Mouse (Mus musculus) mouse trophoblast stem cell (cell line): ENCODE results near the gene Myoc.

Experiments
- in situ Hi-C, 2 experiments: fragments of 300-500 bp; cut with MseI, MboI; formaldehyde crosslinking; loops; 2 replicates in 1 of 2; 3 replicates in 1 of 2; pipeline ENCODE4 v1.15.1; 2025

Gene Myoc

DNA sequence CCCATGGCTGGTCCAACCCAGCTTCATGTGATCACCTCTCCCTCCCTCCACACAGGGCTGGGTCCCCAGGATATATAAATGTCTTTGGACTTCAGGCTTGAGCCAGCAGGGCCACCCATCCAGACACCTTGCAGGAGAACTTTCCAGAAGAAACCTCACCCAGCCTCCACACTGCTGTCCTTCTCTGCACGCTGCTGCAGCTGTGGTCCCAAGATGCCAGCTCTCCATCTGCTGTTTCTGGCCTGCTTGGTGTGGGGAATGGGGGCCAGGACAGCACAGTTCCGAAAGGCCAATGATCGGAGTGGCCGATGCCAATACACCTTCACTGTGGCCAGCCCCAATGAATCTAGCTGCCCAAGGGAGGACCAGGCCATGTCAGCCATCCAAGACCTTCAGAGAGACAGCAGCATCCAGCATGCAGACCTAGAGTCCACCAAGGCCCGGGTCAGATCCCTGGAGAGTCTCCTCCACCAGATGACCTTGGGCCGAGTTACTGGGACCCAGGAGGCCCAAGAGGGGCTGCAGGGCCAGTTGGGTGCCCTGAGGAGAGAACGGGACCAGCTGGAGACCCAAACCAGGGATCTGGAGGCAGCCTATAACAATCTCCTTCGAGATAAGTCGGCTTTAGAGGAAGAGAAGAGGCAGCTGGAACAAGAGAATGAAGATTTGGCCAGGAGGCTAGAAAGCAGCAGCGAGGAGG lies at the start of gene Myoc:
TSS of gene Myoc (plus strand) at position 105 of the 700 bp plus-strand sequence.
- in situ Hi-C loops: loop anchor here in 1 of 2 experiments (25.0 kb wide), 1 partner anchor 277 kb away; no protein-coding TSS in a partner anchor

DNA sequence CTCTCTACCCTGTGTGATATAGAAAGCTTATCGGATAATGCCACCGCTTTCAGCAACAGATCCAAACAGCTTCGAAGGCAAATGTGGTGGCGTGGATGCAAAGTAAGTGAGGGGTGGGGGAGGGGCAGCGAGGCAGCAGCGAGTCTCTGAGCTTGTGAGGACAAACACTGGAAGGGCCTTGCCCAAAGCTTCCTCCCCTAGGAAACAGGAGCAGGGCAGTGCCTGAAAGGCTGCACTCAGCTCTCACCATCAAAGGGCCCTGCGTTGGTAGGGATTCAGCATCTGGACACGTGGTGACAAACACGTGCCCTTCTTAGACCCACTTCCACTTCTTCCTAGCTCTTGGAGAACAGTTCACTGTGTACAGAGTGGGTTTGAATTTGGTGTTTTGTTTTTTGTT lies 49.5 kb upstream of the Myoc start:
- in situ Hi-C loops: no loop called here

DNA sequence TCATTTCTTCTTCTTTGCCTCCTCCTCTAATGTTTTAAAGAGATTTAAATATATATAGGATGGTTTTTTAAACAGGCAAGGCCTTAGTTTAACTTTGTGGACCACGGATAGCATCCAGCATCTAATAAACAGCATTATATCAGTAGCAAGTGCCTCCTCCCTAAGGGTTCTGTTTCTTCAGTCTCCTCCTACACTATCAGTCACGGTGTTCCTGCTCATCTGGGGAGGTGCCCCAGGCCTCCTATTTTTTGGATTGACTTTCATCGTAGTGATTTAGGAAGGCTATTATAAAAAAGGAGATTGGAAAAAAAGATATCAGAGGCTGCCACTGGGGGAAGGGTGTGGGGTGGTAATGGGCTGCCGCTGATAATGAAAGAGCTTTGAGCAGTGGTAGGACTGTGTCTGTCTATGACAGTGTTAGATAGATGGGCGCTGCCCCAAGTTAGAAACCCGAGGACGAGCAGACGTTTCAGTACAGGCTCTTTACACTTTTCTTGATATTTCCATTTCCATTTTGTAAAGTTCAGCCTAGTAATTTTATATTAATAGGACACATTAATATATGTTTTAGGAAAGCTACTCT lies 48.4 kb upstream of the Myoc start:
- in situ Hi-C loops: no loop called here

DNA sequence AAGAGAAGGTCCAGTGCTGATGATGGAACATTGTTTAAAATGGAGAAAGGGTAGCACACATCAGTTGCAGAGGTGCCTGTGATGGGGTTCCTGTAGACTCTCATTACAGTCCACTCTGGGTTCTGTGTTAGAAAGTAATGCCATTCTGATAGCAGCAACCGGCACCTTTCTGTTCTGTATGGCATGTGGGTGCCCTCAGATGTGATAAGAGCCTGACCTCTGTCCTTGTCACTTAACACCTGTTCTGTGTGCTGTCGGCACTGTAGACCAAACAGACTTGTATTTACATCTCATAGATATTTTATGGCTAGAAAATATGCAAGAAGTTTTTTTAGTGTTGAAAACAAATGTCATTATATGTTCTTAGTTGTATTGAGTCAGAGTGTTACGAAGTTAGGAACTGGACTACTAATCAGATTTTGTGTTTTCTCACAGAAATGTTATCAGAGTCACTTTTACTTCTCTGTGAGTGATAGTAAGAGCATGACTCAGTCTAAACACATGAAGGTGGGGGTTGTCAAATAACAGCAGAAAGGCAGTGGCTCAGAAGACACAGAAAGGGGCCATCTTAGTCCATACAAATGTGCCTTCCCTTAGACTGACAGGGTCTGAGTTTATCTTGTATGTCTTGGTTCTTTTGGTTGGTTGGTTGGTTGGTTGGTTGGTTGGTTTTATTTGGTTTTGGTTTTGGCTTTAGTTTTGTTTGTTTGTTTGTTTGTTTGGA lies 41.4 kb upstream of the Myoc start:
- in situ Hi-C loops: no loop called here

DNA sequence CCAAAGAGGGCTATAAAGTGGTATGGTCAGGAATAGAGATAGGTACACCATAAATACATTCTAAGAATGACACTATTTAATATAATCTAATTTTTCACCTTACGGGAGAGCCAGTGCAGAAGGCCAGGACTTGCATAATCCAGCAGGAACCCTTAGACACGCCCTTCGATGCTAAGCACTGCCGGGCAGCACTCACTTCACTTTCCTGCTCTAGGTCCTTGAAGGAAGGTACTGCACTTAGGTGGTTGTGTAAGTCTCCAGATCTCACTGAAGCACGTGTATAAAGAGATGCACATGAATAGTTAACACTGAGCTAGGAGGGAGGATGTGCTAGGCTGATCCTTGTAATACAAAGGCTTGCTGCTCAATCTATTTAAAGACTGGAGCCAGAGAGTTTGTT lies 39.3 kb upstream of the Myoc start:
- in situ Hi-C loops: no loop called here

DNA sequence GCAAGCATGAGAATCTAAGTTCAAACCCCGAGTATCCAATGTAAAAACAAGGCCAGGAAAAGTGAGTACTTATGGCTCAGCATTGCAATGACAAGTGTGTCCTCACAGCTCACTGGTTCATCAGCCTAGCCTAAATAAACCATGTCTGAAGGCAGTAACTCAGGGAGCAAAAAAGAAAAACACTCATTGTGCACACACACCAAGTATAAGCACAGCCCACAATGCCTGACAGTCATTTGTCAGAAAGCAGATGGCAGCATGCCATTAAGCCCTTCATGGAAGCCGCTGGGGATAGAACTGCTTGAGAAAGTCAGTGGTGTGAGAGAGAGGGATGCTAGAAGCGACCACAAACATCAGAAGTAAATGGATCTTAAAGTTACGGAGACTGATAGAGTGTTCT lies 37.7 kb upstream of the Myoc start:
- in situ Hi-C loops: no loop called here

DNA sequence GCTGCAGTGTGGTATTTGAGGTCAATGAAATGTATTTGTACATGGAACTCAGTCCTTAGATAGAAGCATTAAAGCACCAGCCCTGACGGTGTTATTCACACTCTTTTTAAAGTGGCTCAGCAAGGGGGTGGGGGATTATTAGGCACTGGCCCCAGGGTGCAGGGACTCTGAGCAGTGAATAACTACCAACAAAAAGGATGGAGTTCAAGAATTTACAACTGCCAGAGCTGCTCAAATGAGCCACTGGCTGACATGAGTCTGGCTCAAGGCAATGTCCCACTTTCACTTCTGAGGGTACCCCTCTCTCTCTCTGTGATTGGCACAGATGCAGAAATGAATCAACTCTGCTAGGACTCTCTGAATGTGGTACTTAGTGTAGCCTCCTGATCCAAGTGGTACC lies 30.8 kb upstream of the Myoc start:
- in situ Hi-C loops: no loop called here

DNA sequence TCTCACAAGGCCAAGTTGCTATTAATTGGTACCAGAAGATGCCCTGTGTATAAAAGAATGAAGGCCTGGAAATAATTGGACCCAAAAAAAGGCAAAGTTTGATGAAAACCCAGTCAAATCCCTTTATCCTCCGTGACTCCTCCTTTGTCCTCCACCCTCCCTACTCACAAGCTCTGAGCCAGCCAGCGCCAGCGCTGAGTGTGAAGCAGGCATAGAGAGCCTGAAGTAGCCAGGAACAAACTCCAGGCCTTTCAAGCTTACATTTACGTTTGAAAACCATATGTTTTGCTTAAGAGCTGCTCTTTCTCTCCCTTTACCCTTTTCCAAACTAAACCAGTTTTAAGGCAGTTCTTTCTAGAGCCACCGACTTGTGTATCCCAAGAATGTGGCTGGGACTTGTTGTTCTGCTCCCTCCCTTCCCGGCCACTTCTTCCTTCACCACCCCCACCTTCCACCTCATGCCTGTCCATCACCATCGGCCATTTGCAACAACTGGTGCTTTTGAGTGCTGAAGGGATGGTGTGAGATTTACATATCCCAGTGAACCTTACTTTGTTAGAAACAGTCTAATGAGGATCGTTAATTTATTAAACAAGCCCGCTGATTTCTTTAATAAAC lies 29.2 kb upstream of the Myoc start:
- in situ Hi-C loops: no loop called here

DNA sequence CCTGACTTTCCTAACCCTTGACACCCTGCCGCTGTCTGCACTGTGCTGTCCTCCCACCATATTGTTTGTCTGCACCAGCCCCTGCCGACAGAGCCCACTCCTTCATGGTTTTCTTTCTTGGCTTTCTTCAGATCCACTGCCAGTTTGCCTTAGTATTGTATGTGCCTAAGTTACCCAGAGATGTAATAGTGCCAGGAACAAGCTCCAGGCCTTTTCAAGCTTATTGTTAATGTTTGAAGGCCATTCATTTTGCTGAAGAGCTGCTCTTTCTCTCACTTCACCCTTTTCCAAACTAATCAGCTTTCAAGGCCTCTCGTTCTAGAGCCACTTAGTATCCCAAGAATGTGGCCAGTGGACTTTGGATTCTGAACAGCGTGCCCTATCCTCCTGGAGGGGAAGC lies 27.8 kb upstream of the Myoc start:
- in situ Hi-C loops: no loop called here

DNA sequence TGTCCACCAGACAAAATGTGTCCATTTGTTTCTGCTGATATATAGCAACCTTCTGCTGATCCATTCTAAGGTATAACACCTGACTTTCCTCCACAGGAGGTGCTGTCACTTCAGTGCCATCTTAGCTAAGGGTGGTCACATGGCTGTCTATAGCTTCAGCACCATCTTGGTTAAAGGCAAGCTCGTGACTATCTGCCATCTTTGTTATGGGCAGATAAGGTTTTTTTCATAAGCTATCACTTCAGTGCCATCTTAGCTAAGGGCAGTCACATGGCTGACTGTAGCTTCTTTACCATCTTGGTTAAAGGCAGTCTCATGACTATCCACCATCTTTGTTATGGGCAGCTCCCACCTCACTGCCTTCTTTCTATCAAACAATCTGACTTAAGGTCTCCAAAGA lies 23.4 kb upstream of the Myoc start:
- in situ Hi-C loops: no loop called here

DNA sequence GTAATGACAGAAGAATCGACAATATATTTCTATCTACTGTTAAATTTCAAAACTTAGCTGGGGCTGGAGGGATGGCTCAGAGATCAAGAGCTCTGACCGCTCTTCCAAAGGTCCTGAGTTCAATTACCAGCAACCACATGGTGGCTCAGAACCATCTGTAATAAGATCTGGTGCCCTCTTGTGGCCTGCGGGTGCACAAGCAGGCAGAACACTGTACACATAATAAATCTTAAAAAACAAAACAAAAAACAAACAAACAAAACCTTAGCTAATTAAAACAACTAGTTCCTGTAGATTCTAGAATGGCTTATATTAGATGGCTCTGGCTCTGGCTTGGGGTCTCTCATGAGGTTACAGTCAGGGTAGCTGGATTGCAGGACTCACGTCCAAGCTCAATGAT lies 18.5 kb upstream of the Myoc start:
- in situ Hi-C loops: no loop called here

DNA sequence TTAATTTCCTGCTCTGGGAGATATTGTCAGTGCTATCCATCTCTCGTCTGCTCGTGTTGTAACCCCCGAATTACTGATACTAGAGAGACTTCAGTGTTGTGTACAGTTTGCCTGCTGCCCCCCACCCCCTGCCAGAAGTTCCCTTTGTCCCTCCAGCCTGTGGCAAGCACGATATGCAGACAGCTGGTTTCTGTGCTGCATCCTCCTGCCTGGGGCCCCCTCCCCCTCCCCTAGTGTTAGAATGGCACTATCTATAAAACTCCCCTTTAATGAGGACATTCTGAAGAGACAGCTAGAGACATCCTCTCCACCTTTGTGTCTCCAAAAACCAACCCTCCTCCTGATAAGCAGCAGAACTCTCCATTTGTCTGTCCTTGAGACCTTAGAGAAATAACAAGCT lies 15.1 kb upstream of the Myoc start:
- in situ Hi-C loops: no loop called here

DNA sequence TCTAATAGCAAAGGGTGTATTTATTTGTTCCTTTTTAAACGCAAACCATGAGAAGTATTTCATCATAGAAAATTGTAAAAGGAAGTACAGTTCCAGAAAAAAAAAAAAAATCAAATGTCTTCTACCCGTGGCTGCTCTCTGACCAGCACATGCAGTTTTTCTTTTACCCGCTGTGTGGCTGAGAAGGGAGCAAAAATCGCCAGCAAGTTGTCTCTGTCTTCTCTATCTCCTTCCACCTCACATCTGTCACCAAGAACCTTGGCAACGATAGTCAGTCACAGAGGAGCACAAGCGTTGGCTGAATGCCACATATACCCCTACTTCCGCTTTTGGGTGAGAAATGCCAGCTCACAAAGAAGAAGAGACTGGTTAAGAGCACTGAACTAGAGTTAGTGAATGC lies 13.7 kb upstream of the Myoc start:
- in situ Hi-C loops: loop anchor here in 1 of 2 experiments (25.0 kb wide), 1 partner anchor 263 kb away; no protein-coding TSS in a partner anchor

DNA sequence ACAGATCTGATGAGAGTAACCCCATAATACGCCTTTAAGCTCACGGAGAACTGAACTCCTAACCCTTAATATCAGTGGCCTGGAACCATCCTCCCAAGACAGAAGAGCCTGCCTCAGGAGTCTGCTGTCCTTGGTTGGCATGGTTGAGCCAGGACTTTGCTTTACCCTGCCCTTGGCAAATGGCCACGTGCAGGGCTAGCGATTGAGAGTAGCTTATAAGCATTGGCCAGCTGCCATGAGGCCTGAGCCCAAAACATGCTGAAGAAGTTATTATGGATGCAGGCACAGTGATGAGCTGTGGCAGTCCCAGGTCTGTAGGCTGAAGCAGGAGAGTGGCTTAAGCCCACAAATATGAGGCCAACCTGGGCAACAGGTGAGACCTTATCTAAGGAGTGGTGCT lies 11.1 kb upstream of the Myoc start:
- in situ Hi-C loops: loop anchor here in 1 of 2 experiments (25.0 kb wide), 1 partner anchor 266 kb away; no protein-coding TSS in a partner anchor

DNA sequence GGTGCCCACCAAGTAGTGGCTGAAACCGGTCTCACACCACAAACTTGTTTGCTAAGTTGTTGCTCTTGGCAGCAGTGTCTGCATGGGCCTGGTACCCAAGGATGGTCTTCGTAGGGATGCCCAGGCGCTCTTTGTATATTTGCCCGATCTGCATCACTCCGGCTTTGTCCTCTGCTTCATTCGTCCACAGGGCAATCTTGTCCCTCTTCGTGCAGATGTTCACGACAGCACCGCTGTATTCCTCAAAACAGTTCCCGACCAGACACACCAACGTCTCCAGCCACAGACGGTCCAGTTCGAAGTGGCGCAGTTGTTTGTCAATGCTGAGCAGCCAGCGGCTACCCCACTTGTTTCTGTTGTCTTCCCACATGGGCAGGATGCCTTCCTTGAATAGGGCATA lies 10.6 kb upstream of the Myoc start:
- in situ Hi-C loops: loop anchor here in 1 of 2 experiments (25.0 kb wide), 1 partner anchor 266 kb away; no protein-coding TSS in a partner anchor

DNA sequence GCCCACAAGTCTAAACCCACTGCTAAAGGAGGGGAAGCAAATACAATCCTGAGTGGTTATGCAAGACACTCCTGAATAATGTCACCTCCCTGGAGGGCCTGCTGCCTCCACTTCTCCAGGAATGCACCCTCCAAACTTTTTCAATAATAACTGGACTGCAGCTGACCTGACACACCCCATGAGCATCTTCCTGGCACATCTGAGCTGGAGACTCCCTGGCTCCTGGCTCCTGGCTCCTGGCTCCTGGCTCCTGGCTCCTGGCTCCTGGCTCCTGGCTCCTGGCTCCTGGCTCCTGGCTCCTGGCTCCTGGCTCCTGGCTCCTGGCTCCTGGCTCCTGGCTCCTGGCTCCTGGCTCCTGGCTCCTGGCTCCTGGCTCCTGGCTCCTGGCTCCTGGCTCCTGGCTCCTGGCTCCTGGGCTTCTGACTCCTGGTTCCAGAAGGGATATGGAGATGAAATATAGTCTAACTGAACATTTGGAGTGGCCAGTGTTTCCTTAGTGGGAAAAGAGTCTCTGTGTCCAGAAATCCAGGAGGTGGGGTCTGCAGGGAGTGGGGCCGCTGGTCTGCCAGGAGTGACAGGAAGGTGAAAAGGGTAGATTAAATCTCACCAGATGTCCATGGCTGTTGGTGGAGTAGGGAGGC lies 3.5 kb upstream of the Myoc start:
- in situ Hi-C loops: loop anchor here in 1 of 2 experiments (25.0 kb wide), 1 partner anchor 273 kb away; no protein-coding TSS in a partner anchor

DNA sequence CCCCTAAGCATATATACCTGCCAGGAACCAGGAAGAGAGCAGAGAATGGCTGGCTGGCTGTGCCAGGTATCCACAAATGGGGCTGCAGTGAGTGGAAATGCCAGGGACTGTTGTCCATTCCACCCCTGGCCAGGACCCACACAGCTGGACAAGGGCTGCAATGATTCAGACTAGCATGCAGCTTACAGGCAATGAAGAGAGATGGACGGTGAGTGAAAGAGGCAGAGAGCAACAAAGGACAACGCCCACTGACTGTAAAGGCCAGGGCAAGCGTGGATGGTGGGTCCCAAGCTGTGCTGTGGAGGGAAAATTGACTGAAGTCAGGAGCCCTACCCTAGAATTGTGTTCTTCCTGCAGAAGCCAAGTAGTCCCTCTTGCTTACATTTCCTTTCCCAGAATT lies 2.4 kb upstream of the Myoc start:
- in situ Hi-C loops: loop anchor here in 1 of 2 experiments (25.0 kb wide), 1 partner anchor 274 kb away; no protein-coding TSS in a partner anchor

DNA sequence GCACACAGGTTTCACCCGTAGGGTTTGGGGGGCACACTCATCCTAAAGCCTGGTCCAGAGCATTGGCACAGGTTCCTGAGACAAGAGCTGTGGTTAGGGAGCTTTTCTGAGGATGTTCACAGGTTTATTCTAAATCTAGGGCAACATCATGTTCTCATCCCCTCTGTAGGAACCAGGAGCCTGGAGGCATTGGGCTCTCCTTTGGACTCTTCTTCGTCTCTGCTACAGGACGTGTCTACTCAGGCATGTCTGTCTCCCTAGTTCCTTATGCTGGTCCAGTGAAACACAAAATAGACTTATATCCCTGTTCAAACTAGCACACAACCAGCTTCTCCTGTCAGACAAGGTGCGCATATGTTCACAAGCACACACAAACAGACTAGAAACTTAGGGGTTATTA lies 420 bp upstream of the Myoc start:
- in situ Hi-C loops: loop anchor here in 1 of 2 experiments (25.0 kb wide), 1 partner anchor 276 kb away; no protein-coding TSS in a partner anchor

DNA sequence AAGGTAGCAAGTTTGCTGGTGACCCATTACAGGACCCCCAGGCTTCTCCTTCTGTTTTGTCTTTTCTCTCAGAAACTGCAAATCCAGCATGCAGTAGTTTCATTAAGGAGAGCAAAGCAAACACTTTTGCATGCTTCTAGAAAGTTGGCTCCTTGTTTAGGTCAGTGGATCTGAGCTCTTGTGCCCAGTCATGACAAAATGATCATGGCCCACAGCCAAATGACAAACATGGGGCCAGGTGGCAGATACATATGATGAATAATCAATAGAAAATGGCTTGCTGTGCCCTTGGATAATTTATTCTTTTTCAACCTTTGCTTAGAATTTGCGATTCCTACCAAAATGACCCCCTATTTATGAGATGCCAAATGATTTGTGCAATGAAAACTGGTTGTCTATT lies 906 bp downstream of the Myoc start:
- in situ Hi-C loops: loop anchor here in 1 of 2 experiments (25.0 kb wide), 1 partner anchor 278 kb away; no protein-coding TSS in a partner anchor

DNA sequence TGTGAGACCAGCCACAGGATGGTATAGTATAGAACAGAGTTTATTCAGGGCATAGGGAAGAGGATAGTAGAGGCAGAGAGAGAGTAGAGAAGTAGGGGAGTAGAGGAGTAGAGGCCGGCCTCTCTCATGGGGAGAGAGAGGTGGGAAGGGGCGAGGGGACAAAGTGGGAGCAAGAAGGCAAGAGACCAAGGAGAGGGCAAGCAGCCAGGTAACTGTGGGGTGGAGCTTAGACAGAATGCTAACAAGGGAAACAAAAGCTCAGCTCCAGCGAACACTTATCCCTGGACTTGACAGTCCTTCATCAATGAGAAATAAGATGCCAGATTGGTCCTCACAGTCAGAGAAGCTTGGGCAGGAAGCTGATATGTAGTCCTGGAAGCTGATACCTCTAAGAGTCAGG lies 3.6 kb downstream of the Myoc start:
- in situ Hi-C loops: loop anchor here in 1 of 2 experiments (25.0 kb wide), 1 partner anchor 280 kb away; no protein-coding TSS in a partner anchor

DNA sequence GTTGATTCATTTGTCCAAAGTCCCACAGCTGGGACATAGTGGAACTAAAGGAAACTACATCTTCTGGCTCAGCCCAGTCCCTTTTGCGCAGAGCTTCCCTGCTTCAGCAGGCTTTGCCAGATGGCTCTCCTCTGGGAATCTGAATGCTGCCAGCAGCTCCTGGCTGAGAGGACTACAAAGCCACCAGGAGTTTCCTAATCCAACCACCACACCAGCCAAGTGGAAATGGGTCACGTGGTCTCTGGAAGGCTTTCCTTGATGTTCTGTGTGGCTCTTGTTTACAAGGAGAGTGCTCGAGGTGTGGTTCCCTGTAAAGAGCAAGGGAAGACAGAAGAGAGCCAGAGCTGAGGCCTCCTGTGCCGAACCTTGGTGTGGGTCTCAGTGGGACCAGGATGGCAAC lies 4.8 kb downstream of the Myoc start:
- in situ Hi-C loops: loop anchor here in 1 of 2 experiments (25.0 kb wide), 1 partner anchor 281 kb away; no protein-coding TSS in a partner anchor
